Mouse (Mus musculus) liver, embryonic 11.5 days (tissue): Measurements from ENCODE around the gene Cbfa2t2. TPM values are rescaled to one million over a fixed set of nuclear protein-coding genes. Genes with fewer than 3 reads are reported as not detected.

ENCODE experiments used
- polyA plus RNA-seq: library from polyadenylated mRNA; unstranded; fragments of >200 nt; fragmentation: Nextera tagmentation; extraction: Ambion mirVana; gene quantifications from 2 replicates; pipeline ENCODE4 v1.2.1, GENCODE M21; 2014

Cbfa2t2 gene
- polyA plus RNA-seq, 1 experiment from 2014 or later: 23.5 TPM

Other genes with a start within 250 kb of the Cbfa2t2 start
- gene Bpifb1, start 245.7 kb upstream of the Cbfa2t2 start, polyA plus RNA-seq: 0.14 TPM in 1 of 2 replicates, not detected in the other
- gene Bpifb5, start 212.7 kb upstream of the Cbfa2t2 start, polyA plus RNA-seq: not detected in 2 replicates
- gene Bpifb9a, start 178.6 kb upstream of the Cbfa2t2 start, polyA plus RNA-seq: not detected in 2 replicates
- gene Bpifb9b, start 129.3 kb upstream of the Cbfa2t2 start, polyA plus RNA-seq: not detected in 2 replicates
- gene Cdk5rap1, start 63.5 kb upstream of the Cbfa2t2 start, polyA plus RNA-seq: 23.5 and 23.7 TPM in 2 replicates
- gene Snta1, start 28.4 kb upstream of the Cbfa2t2 start, polyA plus RNA-seq: 1.5 and 2.4 TPM in 2 replicates
- 1.0 and 1.8 TPM in 2 replicates for gene 1700003F12Rik, start 110.6 kb downstream of the Cbfa2t2 start, polyA plus RNA-seq
- 0.25 TPM in 1 of 2 replicates, not detected in the other for gene Actl10, start 115.3 kb downstream of the Cbfa2t2 start, polyA plus RNA-seq
- gene Necab3, start 122.4 kb downstream of the Cbfa2t2 start, polyA plus RNA-seq: 1.9 and 2.4 TPM in 2 replicates
- 12.6 and 14.0 TPM in 2 replicates for gene E2f1, start 133.4 kb downstream of the Cbfa2t2 start, polyA plus RNA-seq
- gene Pxmp4, start 167.2 kb downstream of the Cbfa2t2 start, polyA plus RNA-seq: 25.2 and 25.6 TPM in 2 replicates
- 1.3 and 1.5 TPM in 2 replicates for gene Zfp341, start 176.8 kb downstream of the Cbfa2t2 start, polyA plus RNA-seq
- gene 4930519P11Rik, start 177.0 kb downstream of the Cbfa2t2 start, polyA plus RNA-seq: not detected in 2 replicates
- 9.3 and 10.9 TPM in 2 replicates for gene Chmp4b, start 215.2 kb downstream of the Cbfa2t2 start, polyA plus RNA-seq